Mouse (Mus musculus): ENCODE measurements around the gene Mpo. TPM values are rescaled to one million over a fixed set of nuclear protein-coding genes. Genes with fewer than 3 reads are reported as not detected.

Mpo gene
- polyA plus RNA-seq, 1 experiment from 2014 or later, result 2.9 TPM

GRCm38 (mm10) chr11:87811396-87811795, 18.0 kb downstream of the Mpo start:
- no peaks in the 10 kb centered on the region for H3K9me3 ChIP-seq (replicated peaks; ENCODE audit: control insufficient read depth, low read length)
- no peak overlapping the region for H3K4me2 ChIP-seq (ENCODE audit: low read depth, low read length)
- no peak overlapping the region for H3K9ac ChIP-seq (ENCODE audit: low read length)
- no peak for ATAC-seq (replicated peaks; ENCODE audit: extremely low read depth, insufficient read depth, low FRiP score)
- no peak overlapping the region for H3K4me3 ChIP-seq (ENCODE audit: low read length)
- WGBS, result 52% methylated on average over 4 of the region's 4 CpGs
- H3K27me3 ChIP-seq (ENCODE audit: control insufficient read depth, insufficient read depth, low read length), result peaks cover 6% of the 10 kb centered on the region; the same call in 1 of the 2 replicates
- no peaks in the 10 kb centered on the region for H3K36me3 ChIP-seq (ENCODE audit: control insufficient read depth, insufficient read depth)
- no peaks in the 10 kb centered on the region for H3K4me1 ChIP-seq (ENCODE audit: control insufficient read depth, insufficient read depth, low read length)
- H3K27ac ChIP-seq (ENCODE audit: low read length), result no peak overlapping the region

- ATAC-seq (replicated peaks; ENCODE audit: extremely low read depth, insufficient read depth, low FRiP score), result no peak
- no peak overlapping the region for H3K4me2 ChIP-seq (ENCODE audit: low read depth, low read length)
- no peak overlapping the region for H3K4me3 ChIP-seq (ENCODE audit: low read length)
- peaks cover 12% of the 10 kb centered on the region for H3K27me3 ChIP-seq (ENCODE audit: control insufficient read depth, insufficient read depth, low read length)
- H3K9ac ChIP-seq (ENCODE audit: low read length), result no peak overlapping the region
- H3K9me3 ChIP-seq (replicated peaks; ENCODE audit: control insufficient read depth, low read length), result no peaks in the 10 kb centered on the region
- WGBS, result 74% methylated on average over 8 of the region's 8 CpGs
- no peak overlapping the region for H3K27ac ChIP-seq (ENCODE audit: low read length)
- H3K4me1 ChIP-seq (ENCODE audit: control insufficient read depth, insufficient read depth, low read length), result no peaks in the 10 kb centered on the region
- H3K36me3 ChIP-seq (ENCODE audit: control insufficient read depth, insufficient read depth), result no peaks in the 10 kb centered on the region
These were observed 21.4 kb downstream of the Mpo start for GRCm38 (mm10) chr11:87814831-87815230.

- peak overlapping the region; percentile 50; the same call in 1 of the 2 replicates for H3K9ac ChIP-seq (ENCODE audit: low read length)
- peak overlapping the region; percentile 49 for H3K4me3 ChIP-seq (ENCODE audit: low read length)
- peak overlapping the region; percentile 74 for H3K4me2 ChIP-seq (ENCODE audit: low read depth, low read length)
- no peaks in the 10 kb centered on the region for H3K36me3 ChIP-seq (ENCODE audit: control insufficient read depth, insufficient read depth)
- no peaks in the 10 kb centered on the region for H3K4me1 ChIP-seq (ENCODE audit: control insufficient read depth, insufficient read depth, low read length)
- peaks cover 12% of the 10 kb centered on the region for H3K27me3 ChIP-seq (ENCODE audit: control insufficient read depth, insufficient read depth, low read length)
- no peaks in the 10 kb centered on the region for H3K9me3 ChIP-seq (replicated peaks; ENCODE audit: control insufficient read depth, low read length)
- no peak overlapping the region for H3K27ac ChIP-seq (ENCODE audit: low read length)
- 4% methylated on average over 31 of the region's 31 CpGs for WGBS
- no peak for ATAC-seq (replicated peaks; ENCODE audit: extremely low read depth, insufficient read depth, low FRiP score)
These were observed 23.5 kb downstream of the Mpo start for GRCm38 (mm10) chr11:87816707-87817442.

- Histone ChIP-seq H3K4me1 (ENCODE audit: control insufficient read depth, insufficient read depth, low read length) (no peaks in the 10 kb centered on the region), H3K9me3 (replicated peaks; ENCODE audit: control insufficient read depth, low read length) (no peaks in the 10 kb centered on the region), H3K27ac (ENCODE audit: low read length) (no peak overlapping the region), H3K4me3 (ENCODE audit: low read length) (peak overlapping the region; percentile 49), H3K27me3 (ENCODE audit: control insufficient read depth, insufficient read depth, low read length) (peaks cover 12% of the 10 kb centered on the region), H3K4me2 (ENCODE audit: low read depth, low read length) (peak overlapping the region; percentile 74), H3K9ac (ENCODE audit: low read length) (peak overlapping the region; percentile 50; the same call in 1 of the 2 replicates), H3K36me3 (ENCODE audit: control insufficient read depth, insufficient read depth) (no peaks in the 10 kb centered on the region)
- no peak for ATAC-seq (replicated peaks; ENCODE audit: extremely low read depth, insufficient read depth, low FRiP score)
- WGBS, result 27% methylated on average over 4 of the region's 4 CpGs
These were observed 24.0 kb downstream of the Mpo start for GRCm38 (mm10) chr11:87817443-87817773.

GRCm38 (mm10) chr11:87821502-87821901, 28.1 kb downstream of the Mpo start:
- no peaks in the 10 kb centered on the region for H3K4me1 ChIP-seq (ENCODE audit: control insufficient read depth, insufficient read depth, low read length)
- no peak for ATAC-seq (replicated peaks; ENCODE audit: extremely low read depth, insufficient read depth, low FRiP score)
- H3K4me3 ChIP-seq (ENCODE audit: low read length), result no peak overlapping the region
- H3K9ac ChIP-seq (ENCODE audit: low read length), result no peak overlapping the region
- no peaks in the 10 kb centered on the region for H3K9me3 ChIP-seq (replicated peaks; ENCODE audit: control insufficient read depth, low read length)
- peaks cover 13% of the 10 kb centered on the region for H3K27me3 ChIP-seq (ENCODE audit: control insufficient read depth, insufficient read depth, low read length)
- H3K4me2 ChIP-seq (ENCODE audit: low read depth, low read length), result no peak overlapping the region
- H3K36me3 ChIP-seq (ENCODE audit: control insufficient read depth, insufficient read depth), result no peaks in the 10 kb centered on the region
- WGBS, result 56% methylated on average over 5 of the region's 5 CpGs
- H3K27ac ChIP-seq (ENCODE audit: low read length), result no peak overlapping the region

GRCm38 (mm10) chr11:87828239-87828900, 35.0 kb downstream of the Mpo start, which contains the start of gene Lpo:
Lpo (minus strand) TSS chr11:87828289.
- no peak within 1 kb of the TSS for H3K9ac ChIP-seq (ENCODE audit: low read length)
- 64% methylated on average over 10 of the region's 10 CpGs for WGBS
- peaks cover 7% of the 10 kb centered on the region for H3K27me3 ChIP-seq (ENCODE audit: control insufficient read depth, insufficient read depth, low read length)
- no peaks in the 10 kb centered on the region for H3K9me3 ChIP-seq (replicated peaks; ENCODE audit: control insufficient read depth, low read length)
- no peaks in the 10 kb centered on the region for H3K36me3 ChIP-seq (ENCODE audit: control insufficient read depth, insufficient read depth)
- H3K27ac ChIP-seq (ENCODE audit: low read length), result no peak within 1 kb of the TSS
- no peak within 1 kb of the TSS for H3K4me2 ChIP-seq (ENCODE audit: low read depth, low read length)
- H3K4me1 ChIP-seq (ENCODE audit: control insufficient read depth, insufficient read depth, low read length), result no peaks in the 10 kb centered on the region
- no peak within 1 kb of the TSS for H3K4me3 ChIP-seq (ENCODE audit: low read length)
- no peak for ATAC-seq (replicated peaks; ENCODE audit: extremely low read depth, insufficient read depth, low FRiP score)

- H3K4me2 ChIP-seq (ENCODE audit: low read depth, low read length), result peak overlapping the region; percentile 19; the same call in 1 of the 2 replicates
These were observed 47.3 kb downstream of the Mpo start for GRCm38 (mm10) chr11:87840676-87841075.

GRCm38 (mm10) chr11:87841436-87841835, 48.1 kb downstream of the Mpo start:
- 79% methylated on average over 3 of the region's 3 CpGs for WGBS

More at GRCm38 (mm10) chr11:87840676-87841075, 47.3 kb downstream of the Mpo start:
- no peaks in the 10 kb centered on the region for H3K9me3 ChIP-seq (replicated peaks; ENCODE audit: control insufficient read depth, low read length)
- H3K27me3 ChIP-seq (ENCODE audit: control insufficient read depth, insufficient read depth, low read length), result no peaks in the 10 kb centered on the region; the same call in 1 of the 2 replicates
- H3K9ac ChIP-seq (ENCODE audit: low read length), result no peak overlapping the region
- no peak overlapping the region for H3K27ac ChIP-seq (ENCODE audit: low read length)
- H3K36me3 ChIP-seq (ENCODE audit: control insufficient read depth, insufficient read depth), result no peaks in the 10 kb centered on the region
- 39% methylated on average over 8 of the region's 8 CpGs for WGBS
- ATAC-seq (replicated peaks; ENCODE audit: extremely low read depth, insufficient read depth, low FRiP score), result peak; percentile 93
- H3K4me1 ChIP-seq (ENCODE audit: control insufficient read depth, insufficient read depth, low read length), result peaks cover 11% of the 10 kb centered on the region
- H3K4me3 ChIP-seq (ENCODE audit: low read length), result no peak overlapping the region

GRCm38 (mm10) chr11:87846968-87847600, 53.7 kb downstream of the Mpo start:
- no peak overlapping the region for H3K9ac ChIP-seq (ENCODE audit: low read length)
- WGBS, result 73% methylated on average over 12 of the region's 12 CpGs
- ATAC-seq (replicated peaks; ENCODE audit: extremely low read depth, insufficient read depth, low FRiP score), result no peak
- H3K36me3 ChIP-seq (ENCODE audit: control insufficient read depth, insufficient read depth), result no peaks in the 10 kb centered on the region
- H3K27me3 ChIP-seq (ENCODE audit: control insufficient read depth, insufficient read depth, low read length), result no peaks in the 10 kb centered on the region
- no peak overlapping the region for H3K4me2 ChIP-seq (ENCODE audit: low read depth, low read length)
- H3K27ac ChIP-seq (ENCODE audit: low read length), result no peak overlapping the region
- H3K9me3 ChIP-seq (replicated peaks; ENCODE audit: control insufficient read depth, low read length), result no peaks in the 10 kb centered on the region
- H3K4me1 ChIP-seq (ENCODE audit: control insufficient read depth, insufficient read depth, low read length), result peaks cover 3% of the 10 kb centered on the region; the same call in 1 of the 2 replicates
- no peak overlapping the region for H3K4me3 ChIP-seq (ENCODE audit: low read length)

More at GRCm38 (mm10) chr11:87841436-87841835, 48.1 kb downstream of the Mpo start:
- H3K4me2 ChIP-seq (ENCODE audit: low read depth, low read length), result no peak overlapping the region
- H3K9me3 ChIP-seq (replicated peaks; ENCODE audit: control insufficient read depth, low read length), result no peaks in the 10 kb centered on the region
- H3K4me1 ChIP-seq (ENCODE audit: control insufficient read depth, insufficient read depth, low read length), result peaks cover 11% of the 10 kb centered on the region
- no peak for ATAC-seq (replicated peaks; ENCODE audit: extremely low read depth, insufficient read depth, low FRiP score)
- H3K27me3 ChIP-seq (ENCODE audit: control insufficient read depth, insufficient read depth, low read length), result no peaks in the 10 kb centered on the region; the same call in 1 of the 2 replicates
- no peak overlapping the region for H3K4me3 ChIP-seq (ENCODE audit: low read length)
- H3K27ac ChIP-seq (ENCODE audit: low read length), result no peak overlapping the region
- H3K9ac ChIP-seq (ENCODE audit: low read length), result no peak overlapping the region
- H3K36me3 ChIP-seq (ENCODE audit: control insufficient read depth, insufficient read depth), result no peaks in the 10 kb centered on the region

Measured in heart, embryonic 16.5 days (tissue).